Mouse (Mus musculus) layer of hippocampus, adult 9-10 months (tissue): ENCODE measurements around the gene Atp4b.
"Not testable (repeated sequence)": the region's sequence is repeated elsewhere in the genome, so short reads cannot be mapped to it uniquely, and the experiment has no call there.

ENCODE experiments used
- DNase-seq: peaks from one replicate; pipeline ENCODE4 v3.0.0; 2022; ENCODE audit warnings: low spot score

Atp4b gene

GRCm38 (mm10) chr8:13382999-13383398 is 13.6 kb downstream of the Atp4b start:
- DNase-seq, result no peak

- DNase-seq, result no peak
Observed at GRCm38 (mm10) chr8:13382536-13382935, 14.1 kb downstream of the Atp4b start.

- DNase-seq, result no peak
Observed at GRCm38 (mm10) chr8:13381630-13382029, 15.0 kb downstream of the Atp4b start.

- DNase-seq, result no peak
Observed at GRCm38 (mm10) chr8:13373151-13373662, 23.4 kb downstream of the Atp4b start.

- no peak for DNase-seq
Observed at GRCm38 (mm10) chr8:13361865-13362264, 34.8 kb downstream of the Atp4b start.

- DNase-seq, result no peak
Observed at GRCm38 (mm10) chr8:13360213-13360612, 36.4 kb downstream of the Atp4b start.

GRCm38 (mm10) chr8:13356681-13357080 is 39.9 kb downstream of the Atp4b start:
- DNase-seq, result no peak

- DNase-seq, result no peak
Observed at GRCm38 (mm10) chr8:13356221-13356620, 40.4 kb downstream of the Atp4b start.

- no peak for DNase-seq
Observed at GRCm38 (mm10) chr8:13353883-13354282, 42.7 kb downstream of the Atp4b start.

- no peak for DNase-seq
Observed at GRCm38 (mm10) chr8:13353155-13353833, 43.3 kb downstream of the Atp4b start.

- no peak for DNase-seq
Observed at GRCm38 (mm10) chr8:13352601-13353000, 44.0 kb downstream of the Atp4b start.

GRCm38 (mm10) chr8:13351593-13351992 is 45.0 kb downstream of the Atp4b start:
- no peak for DNase-seq

GRCm38 (mm10) chr8:13350052-13350451 is 46.6 kb downstream of the Atp4b start:
- DNase-seq, result no peak

GRCm38 (mm10) chr8:13343134-13343533 is 53.5 kb downstream of the Atp4b start:
- DNase-seq, result no peak

- DNase-seq, result no peak
Observed at GRCm38 (mm10) chr8:13342340-13342739, 54.3 kb downstream of the Atp4b start.

GRCm38 (mm10) chr8:13340650-13341049 is 56.0 kb downstream of the Atp4b start:
- no peak for DNase-seq

GRCm38 (mm10) chr8:13339646-13339990 is 57.0 kb downstream of the Atp4b start:
- no peak for DNase-seq

- DNase-seq, result no peak
Observed at GRCm38 (mm10) chr8:13338901-13339645, 57.6 kb downstream of the Atp4b start.

- peak; percentile 18 for DNase-seq
Observed at GRCm38 (mm10) chr8:13338255-13338860, 58.3 kb downstream of the Atp4b start, which contains the start of gene Tfdp1. Tfdp1 (plus strand) TSS chr8:13338751.

- no peak for DNase-seq
Observed at GRCm38 (mm10) chr8:13337678-13338077, 58.9 kb downstream of the Atp4b start.

- DNase-seq, result not testable (repeated sequence)
Observed at GRCm38 (mm10) chr8:13337245-13337644, 59.4 kb downstream of the Atp4b start.
